Mouse (Mus musculus) cortical plate, adult 2 months (tissue): ENCODE results near the gene Gucd1.
"Not testable (repeated sequence)": the region's sequence is repeated elsewhere in the genome, so short reads cannot be mapped to it uniquely, and the experiment has no call there.

Source experiments
- CTCF ChIP-seq: fragments of 200-500 bp; IDR thresholded peaks from 2 replicates; pipeline ENCODE4 v1.5.1; 2011; ENCODE audit warnings: mild to moderate bottlenecking, control low read depth, low read length; ENCODE audit not compliant: insufficient read depth; ENCODE audit errors: extremely low read depth
- POLR2A ChIP-seq: fragments of 200-500 bp; IDR thresholded peaks from 2 replicates; pipeline ENCODE4 v1.6.1; 2011; ENCODE audit warnings: mild to moderate bottlenecking, low read length, control low read depth; ENCODE audit not compliant: insufficient read depth; ENCODE audit errors: extremely low read depth

DNA sequence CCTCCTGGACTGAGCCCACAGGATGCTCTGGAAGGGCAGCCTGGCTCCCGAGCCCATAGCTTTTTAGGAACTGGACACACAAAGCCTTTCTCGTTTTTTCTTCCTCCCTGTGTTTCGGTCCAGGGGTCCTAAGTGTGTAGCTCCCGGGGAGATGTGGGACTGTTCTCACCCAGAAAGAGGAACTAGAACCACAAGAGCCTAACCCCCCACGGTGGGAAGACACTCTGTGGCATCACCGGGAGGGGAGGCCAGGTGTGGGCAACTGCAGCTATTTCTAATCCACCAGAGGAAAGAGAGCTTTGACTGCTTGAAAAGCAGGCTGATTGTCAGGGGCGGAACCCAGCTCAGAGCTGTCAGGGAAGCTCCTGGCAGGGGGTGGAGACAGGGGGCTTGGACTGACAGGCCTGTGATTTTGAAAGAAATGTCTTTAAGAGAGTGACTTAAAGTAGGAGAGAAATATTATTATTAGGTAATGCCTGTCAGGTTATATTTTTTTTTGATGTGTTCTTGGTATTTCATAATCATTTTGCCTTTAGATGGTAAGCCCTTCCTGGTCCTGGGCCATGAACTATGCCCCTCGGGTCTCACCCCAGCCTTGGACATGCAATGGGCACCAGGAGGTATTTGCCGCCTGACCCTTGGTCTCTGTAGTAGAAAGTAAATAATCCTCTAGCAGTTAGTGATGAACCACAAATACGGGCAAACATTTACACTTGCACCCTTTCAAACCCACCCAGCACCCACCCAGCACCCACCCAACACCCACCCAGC lies 106.2 kb downstream of the Gucd1 start:
- not testable (repeated sequence) for TF ChIP-seq CTCF, POLR2A
